In genomic region chr4:138304340-138305104, GRCm38 (mm10) we compare ENCODE assay signal across 8 mouse cellular contexts. TPM values are rescaled to one million over a fixed set of nuclear protein-coding genes. Genes with fewer than 3 reads are reported as not detected.
DNase-seq lines count a peak whose midpoint lies in the region; ATAC-seq and TF ChIP-seq lines count a peak whose summit lies in the region.

TSS of gene Ddost (plus strand) at chr4:138304730.

- H3K27ac ChIP-seq in MEL (ENCODE audit: control insufficient read depth, low read depth, low read length), result peak within 1 kb of the TSS; percentile 97
- H3K27ac ChIP-seq in cerebellum, adult 2 months (ENCODE audit: insufficient read depth, low read length), result peak within 1 kb of the TSS; percentile 56; the same call in 1 of the 2 replicates
- H3K27ac ChIP-seq in forebrain, postnatal 0 days (ENCODE audit: low read depth, low read length), result peak within 1 kb of the TSS; percentile 79
- H3K27ac ChIP-seq in lung, embryonic 15.5 days, result peak within 1 kb of the TSS; percentile 76

- no peaks in the 10 kb centered on the region for H3K9me3 ChIP-seq in MEL (replicated peaks; ENCODE audit: insufficient read depth, low read length)
- H3K9me3 ChIP-seq in forebrain, postnatal 0 days (ENCODE audit: low read length), result no peaks in the 10 kb centered on the region
- H3K9me3 ChIP-seq in lung, embryonic 15.5 days, result no peaks in the 10 kb centered on the region

- H3K4me2 ChIP-seq in forebrain, postnatal 0 days (ENCODE audit: low read depth), result peak within 1 kb of the TSS; percentile 66
- peak within 1 kb of the TSS; percentile 88 for H3K4me2 ChIP-seq in lung, embryonic 15.5 days

- peaks cover 9 to 30% of the 10 kb centered on the region in 2 experiments; a peak in 3 of 4 replicates for H3K4me1 ChIP-seq in MEL (ENCODE audit: control insufficient read depth in 1 of 2, insufficient read depth in 2 of 2, low read length in 2 of 2)
- H3K4me1 ChIP-seq in cerebellum, adult 2 months (ENCODE audit: control insufficient read depth, insufficient read depth, low read length), result peaks cover 6% of the 10 kb centered on the region
- H3K4me1 ChIP-seq in forebrain, postnatal 0 days (ENCODE audit: insufficient read depth), result peaks cover 12% of the 10 kb centered on the region
- peaks cover 28% of the 10 kb centered on the region for H3K4me1 ChIP-seq in lung, embryonic 15.5 days

- no peak for TF ChIP-seq RAD21 in MEL (IDR thresholded peaks at IDR 0.05; ENCODE audit: low read depth, low read length)

- under 1% methylated on average over 64 of the region's 64 CpGs for WGBS in cerebellum, adult 2 months
- WGBS in forebrain, postnatal 0 days, result under 1% methylated on average over 61 of the region's 64 CpGs
- WGBS in lung, embryonic 15.5 days, result 0% methylated on average over 55 of the region's 64 CpGs

- peaks cover 8 to 20% of the 10 kb centered on the region in 2 experiments for H3K36me3 ChIP-seq in MEL (ENCODE audit: control insufficient read depth in 1 of 2, insufficient read depth in 2 of 2, low read length in 2 of 2)
- peaks cover 16% of the 10 kb centered on the region for H3K36me3 ChIP-seq in forebrain, postnatal 0 days (ENCODE audit: insufficient read depth)
- peaks cover 24% of the 10 kb centered on the region for H3K36me3 ChIP-seq in lung, embryonic 15.5 days

- peak; percentile 100 for DNase-seq in MEL (ENCODE audit: low read depth, low spot score)
- DNase-seq in cerebellum, adult 2 months, result peak; percentile 99 to 100
- DNase-seq in forebrain, postnatal 0 days, result peak; percentile 100
- peak; percentile 99 for DNase-seq in heart, postnatal 4 days
- DNase-seq in layer of hippocampus, adult 8-10 months (ENCODE audit: low spot score in 2 of 2), result peak; percentile 98
- peak; percentile 98 for DNase-seq in ovary, adult 18-20 months (ENCODE audit: low spot score)
- DNase-seq in thymus, postnatal 0 days (ENCODE audit: low spot score), result peak; percentile 97

- peak within 1 kb of the TSS; percentile 70 to 91 for H3K4me3 ChIP-seq in MEL (ENCODE audit: control insufficient read depth in 1 of 2, insufficient read depth in 1 of 2, low read depth in 2 of 2, low read length in 2 of 2)
- H3K4me3 ChIP-seq in cerebellum, adult 2 months (replicated peaks; ENCODE audit: insufficient read depth, low read depth, low read length), result peak within 1 kb of the TSS; percentile 73
- H3K4me3 ChIP-seq in forebrain, postnatal 0 days (ENCODE audit: low read depth, low read length), result peak within 1 kb of the TSS; percentile 84
- peak within 1 kb of the TSS; percentile 98 for H3K4me3 ChIP-seq in lung, embryonic 15.5 days

- TF ChIP-seq EP300 in MEL (IDR thresholded peaks at IDR 0.05; ENCODE audit: low read depth in 1 of 2, low read length in 2 of 2), result peak; percentile 21 to 74; a peak in 2 of 4 replicates

- TF ChIP-seq CTCF in MEL (IDR thresholded peaks at IDR 0.05 in 2 of 3, conservative IDR thresholded peaks at IDR 0.05 in 1 of 3; ENCODE audit: control insufficient read depth in 1 of 3, insufficient read depth in 1 of 3, low read depth in 2 of 3, low read length in 3 of 3, poor library complexity in 1 of 3, severe bottlenecking in 1 of 3), result no peak
- TF ChIP-seq CTCF in cerebellum, adult 2 months (IDR thresholded peaks at IDR 0.05; ENCODE audit: borderline replicate concordance, insufficient read depth, low read depth, low read length), result no peak
- TF ChIP-seq CTCF in forebrain, postnatal 0 days (IDR thresholded peaks at IDR 0.05; ENCODE audit: low read depth), result 0 out of 2 replicates have a peak, but pooled peaks have one; percentile 2

- H3K79me2 ChIP-seq in MEL (ENCODE audit: control insufficient read depth, insufficient read depth, low read length, poor library complexity), result peaks cover 29% of the 10 kb centered on the region

- TF ChIP-seq POLR2A in MEL (IDR thresholded peaks at IDR 0.05; ENCODE audit: control insufficient read depth in 1 of 2, insufficient read depth in 1 of 2, low read depth in 1 of 2, low read length in 2 of 2, poor library complexity in 1 of 2), result peak; percentile 52 to 81; a peak in 3 of 4 replicates
- TF ChIP-seq POLR2A in cerebellum, adult 2 months (IDR thresholded peaks at IDR 0.05; ENCODE audit: borderline replicate concordance, insufficient read depth, low read length), result peak; percentile 86

- peak; percentile 98 for ATAC-seq in forebrain, postnatal 0 days
- peak; percentile 97 for ATAC-seq in lung, embryonic 15.5 days (ENCODE audit: borderline replicate concordance, extremely low read depth, low FRiP score, low TSS enrichment)

- peak within 1 kb of the TSS; percentile 94 for H3K9ac ChIP-seq in MEL (ENCODE audit: control insufficient read depth, low read depth, low read length, poor library complexity, severe bottlenecking)
- H3K9ac ChIP-seq in forebrain, postnatal 0 days, result peak within 1 kb of the TSS; percentile 88
- H3K9ac ChIP-seq in lung, embryonic 15.5 days, result peak within 1 kb of the TSS; percentile 98

- H3K27me3 ChIP-seq in MEL (ENCODE audit: control insufficient read depth in 1 of 2, insufficient read depth in 2 of 2, low read length in 2 of 2), result no peaks in the 10 kb centered on the region
- H3K27me3 ChIP-seq in cerebellum, adult 2 months (ENCODE audit: control insufficient read depth, insufficient read depth, low read length), result no peaks in the 10 kb centered on the region
- no peaks in the 10 kb centered on the region for H3K27me3 ChIP-seq in forebrain, postnatal 0 days (ENCODE audit: insufficient read depth, low read length)
- H3K27me3 ChIP-seq in lung, embryonic 15.5 days, result no peaks in the 10 kb centered on the region

TF ChIP-seq in MEL, 35 proteins besides CTCF, POLR2A, EP300 and RAD21 (continues in another document):
- TF ChIP-seq MXI1 (IDR thresholded peaks at IDR 0.05; ENCODE audit: low read depth, low read length) (peak; percentile 74), KAT2A (conservative IDR thresholded peaks at IDR 0.05; ENCODE audit: low read depth, low read length) (no peak; the same call in 1 of the 2 replicates), ZKSCAN1 (IDR thresholded peaks at IDR 0.05; ENCODE audit: low read depth, low read length) (no peak), ELF1 (IDR thresholded peaks at IDR 0.05; ENCODE audit: low read depth, low read length) (0 out of 2 replicates have a peak, but pooled peaks have one; percentile 48), BHLHE40 (IDR thresholded peaks at IDR 0.05; ENCODE audit: borderline replicate concordance, low read depth, low read length) (no peak), POLR2AphosphoS2 (IDR thresholded peaks at IDR 0.05; ENCODE audit: low read length) (0 out of 2 replicates have a peak, but pooled peaks have one; percentile 54), CHD2 (IDR thresholded peaks at IDR 0.05; ENCODE audit: low read length) (no peak; the same call in 1 of the 2 replicates), ETS1 (IDR thresholded peaks at IDR 0.05; ENCODE audit: low read depth, low read length) (peak; percentile 51), CHD1 (IDR thresholded peaks at IDR 0.05; ENCODE audit: low read depth, low read length) (no peak; the same call in 1 of the 2 replicates), MAZ (IDR thresholded peaks at IDR 0.05; ENCODE audit: low read depth, low read length) (peak; percentile 67), TBP (IDR thresholded peaks at IDR 0.05; ENCODE audit: low read depth, low read length) (0 out of 2 replicates have a peak, but pooled peaks have one; percentile 11), MYB (IDR thresholded peaks at IDR 0.05; ENCODE audit: low read depth, low read length) (no peak), SMC3 (IDR thresholded peaks at IDR 0.05; ENCODE audit: low read depth, low read length) (no peak), USF1 (IDR thresholded peaks at IDR 0.05; ENCODE audit: low read depth, low read length) (no peak), MAFK (IDR thresholded peaks at IDR 0.05; ENCODE audit: borderline replicate concordance, low read depth, low read length) (no peak), NRF1 (IDR thresholded peaks at IDR 0.05; ENCODE audit: insufficient read depth, low read depth, low read length, poor library complexity, severe bottlenecking) (peak; percentile 19; the same call in 1 of the 2 replicates), TCF12 (IDR thresholded peaks at IDR 0.05; ENCODE audit: low read depth, low read length) (peak; percentile 79; the same call in 1 of the 2 replicates), NELFE (IDR thresholded peaks at IDR 0.05; ENCODE audit: low read depth, low read length) (peak; percentile 62), USF2 (IDR thresholded peaks at IDR 0.05; ENCODE audit: borderline replicate concordance in 1 of 2, insufficient read depth in 1 of 2, low read depth in 1 of 2, low read length in 2 of 2) (no peak), ZMIZ1 (IDR thresholded peaks at IDR 0.05; ENCODE audit: low read depth, low read length) (peak; percentile 38), RCOR1 (IDR thresholded peaks at IDR 0.05; ENCODE audit: low read depth, low read length) (0 out of 2 replicates have a peak, but pooled peaks have one; percentile 2), MAX (IDR thresholded peaks at IDR 0.05; ENCODE audit: low read length) (peak; percentile 82), E2F4 (IDR thresholded peaks at IDR 0.05; ENCODE audit: borderline replicate concordance, low read depth, low read length) (peak; percentile 24; the same call in 1 of the 2 replicates), SIN3A (IDR thresholded peaks at IDR 0.05; ENCODE audit: low read length) (peak; percentile 83), ZNF384 (IDR thresholded peaks at IDR 0.05; ENCODE audit: low read depth, low read length) (no peak), MEF2A (IDR thresholded peaks at IDR 0.05; ENCODE audit: extremely low read depth, insufficient replicate concordance, low read depth, low read length, poor library complexity, severe bottlenecking) (no peak), TAL1 (IDR thresholded peaks at IDR 0.05; ENCODE audit: low read length) (peak; percentile 41; the same call in 1 of the 2 replicates), UBTF (IDR thresholded peaks at IDR 0.05; ENCODE audit: borderline replicate concordance, insufficient read depth, low read depth, low read length) (no peak), GABPA (IDR thresholded peaks at IDR 0.05; ENCODE audit: low read depth, low read length) (no peak)

RNA-seq across cellular contexts. Expression of gene Ddost, which starts in this region (rescaled TPM):
- total RNA-seq in MEL (2012; rRNA removed), result 251 and 283 TPM in 2 replicates
- polyA plus RNA-seq in MEL (2012; ENCODE audit: insufficient read depth in 1 of 2, insufficient read length in 2 of 2, low read depth in 1 of 2, low replicate concordance in 2 of 2, missing spikeins in 1 of 2), result 100 to 1,000 TPM in 1 of 2 experiments, 10 to 100 TPM in 1; 68.9 to 402 TPM
- 98.3 and 101 TPM in 2 replicates for polyA plus RNA-seq in cerebellum, adult 2 months (2012; rRNA removed)
- 160 and 184 TPM in 2 replicates for total RNA-seq in forebrain, postnatal 0 days (2014; rRNA removed)
- 181 and 212 TPM in 2 replicates for polyA plus RNA-seq in forebrain, postnatal 0 days (2015; fragmentation: Nextera tagmentation; extraction: Ambion mirVana)
- 100 to 1,000 TPM; 104 to 105 TPM for total RNA-seq in heart, postnatal 4 days (2021)
- total RNA-seq in layer of hippocampus, adult 8-10 months (2022), result 10 to 100 TPM; 90.5 to 99.3 (median 97.2) TPM
- 413 and 429 TPM in 2 replicates for polyA plus RNA-seq in lung, embryonic 15.5 days (2015; fragmentation: Nextera tagmentation; extraction: Ambion mirVana)
- 196 and 200 TPM in 2 replicates for polyA plus RNA-seq in thymus, postnatal 0 days (2015; fragmentation: Nextera tagmentation; extraction: Ambion mirVana)

Comparison
In these comparisons a context has a peak if more than half of its experiments do, and no peak if none do; other contexts are left out.
1. Peak in every context shown above with its lines: DNase-seq, ATAC-seq, H3K4me3 ChIP-seq and H3K27ac ChIP-seq.